Mouse (Mus musculus): ENCODE measurements around the gene Clec14a.
"Not testable (repeated sequence)": the region's sequence is repeated elsewhere in the genome, so short reads cannot be mapped to it uniquely, and the experiment has no call there.

Clec14a gene

DNA sequence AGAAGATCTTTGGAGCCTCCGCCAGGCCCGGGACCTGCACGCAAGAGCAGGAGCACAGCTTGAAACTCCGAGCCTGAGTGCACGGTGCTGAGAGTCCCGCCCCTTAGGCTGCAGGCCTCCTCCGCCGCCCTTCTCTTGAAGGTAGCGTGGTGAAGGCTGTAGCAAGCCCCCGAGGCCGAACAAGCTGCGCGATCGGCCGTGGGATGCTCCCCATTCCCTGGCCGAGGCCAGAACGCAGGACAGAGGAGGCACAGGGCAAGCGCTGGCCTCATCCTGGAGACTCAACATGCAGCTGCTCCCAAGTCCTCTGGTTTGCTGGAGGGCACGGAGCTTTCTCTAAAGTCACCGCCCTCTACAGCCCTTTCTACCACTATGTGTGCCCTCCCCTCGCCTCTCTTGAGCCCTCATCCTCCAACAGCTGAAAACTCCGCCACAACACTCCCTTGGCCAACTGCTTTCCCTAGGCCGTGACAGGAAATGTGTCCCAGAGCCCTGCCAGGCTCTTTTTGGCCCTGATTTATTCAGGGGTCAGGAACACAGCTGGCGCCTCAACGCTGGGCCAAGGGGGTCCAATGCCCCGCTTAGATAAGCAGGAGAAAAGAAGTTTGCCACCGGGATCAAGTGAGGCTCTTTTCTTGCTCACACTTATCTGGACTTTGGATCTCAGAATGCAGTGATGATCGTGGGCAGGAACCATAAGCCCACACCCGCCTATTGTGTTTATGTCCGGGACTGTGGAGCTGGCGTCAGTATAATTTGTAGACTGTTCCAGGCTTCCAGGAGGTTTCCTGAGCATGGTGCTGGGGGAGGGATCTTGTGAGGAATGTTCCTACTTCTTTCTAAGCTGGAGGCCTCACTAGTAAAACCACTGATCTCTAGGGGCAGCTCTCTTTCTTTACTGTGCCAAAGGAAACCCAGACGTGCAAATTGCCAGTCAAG lies at the start of gene Clec14a:
Gene Clec14a, minus strand, starts transcription at position 728 of the 939 bp plus-strand sequence.
- peak; percentile 64 for DNase-seq (ENCODE audit: low read depth, low spot score)

DNA sequence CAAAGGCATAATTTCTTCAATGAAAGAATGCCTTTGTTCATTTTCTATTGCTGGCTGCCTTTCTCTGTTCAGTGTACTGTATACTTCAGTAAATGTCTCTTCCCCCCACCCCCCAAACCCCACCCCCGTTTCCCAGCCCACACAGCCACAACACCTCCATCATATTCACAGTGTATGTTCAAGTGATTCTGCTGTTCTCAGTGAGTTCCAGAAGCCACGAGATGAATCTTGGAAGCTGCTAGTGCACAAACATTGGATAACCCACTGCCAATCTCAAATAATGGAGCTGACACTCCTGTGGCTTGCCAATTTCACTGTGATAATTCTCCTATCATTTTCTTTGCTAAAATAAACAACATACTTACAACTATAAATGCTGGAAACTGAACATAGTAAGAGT lies 38.7 kb upstream of the Clec14a start:
- no peak for DNase-seq (ENCODE audit: low read depth, low spot score)

DNA sequence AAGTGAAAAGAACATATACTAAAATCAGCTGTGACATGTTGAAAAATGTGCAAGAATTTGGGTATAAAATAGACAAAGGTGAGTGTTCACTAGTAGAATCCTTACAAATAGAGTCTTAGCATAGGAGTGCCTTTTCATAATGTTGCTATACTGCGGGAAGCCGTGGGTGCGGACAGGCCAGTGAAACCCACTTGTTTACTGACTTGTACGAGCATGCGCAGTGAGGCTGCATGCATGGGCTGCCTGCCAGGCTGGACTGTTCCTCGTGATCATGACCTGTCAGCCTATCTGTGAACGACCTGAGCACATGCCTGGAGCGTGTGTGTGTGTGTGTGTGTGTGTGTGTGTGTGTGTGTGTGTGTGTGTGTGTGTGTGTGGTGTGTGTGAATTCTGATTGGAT lies 37.3 kb upstream of the Clec14a start:
- not testable (repeated sequence) for DNase-seq (ENCODE audit: low read depth, low spot score)

DNA sequence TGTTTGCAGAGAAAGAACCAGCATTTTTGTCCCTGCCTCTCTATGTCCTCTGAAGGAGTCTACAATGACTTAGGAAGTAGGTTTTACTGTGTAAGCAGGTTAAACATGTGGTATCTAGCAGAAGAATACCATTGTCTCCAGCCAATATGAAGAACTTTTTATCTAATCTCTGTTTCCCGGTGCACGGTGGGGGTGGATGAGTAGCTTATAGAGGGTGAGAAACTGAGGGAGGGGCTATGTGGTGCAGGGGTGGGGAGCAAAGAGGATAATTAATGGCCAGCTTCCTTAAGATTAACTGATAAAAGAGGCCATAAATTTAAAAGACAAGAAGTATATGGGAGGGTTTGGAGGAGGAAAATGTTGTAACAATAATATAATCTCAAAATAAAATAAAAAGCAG lies 36.5 kb upstream of the Clec14a start:
- no peak for DNase-seq (ENCODE audit: low read depth, low spot score)

DNA sequence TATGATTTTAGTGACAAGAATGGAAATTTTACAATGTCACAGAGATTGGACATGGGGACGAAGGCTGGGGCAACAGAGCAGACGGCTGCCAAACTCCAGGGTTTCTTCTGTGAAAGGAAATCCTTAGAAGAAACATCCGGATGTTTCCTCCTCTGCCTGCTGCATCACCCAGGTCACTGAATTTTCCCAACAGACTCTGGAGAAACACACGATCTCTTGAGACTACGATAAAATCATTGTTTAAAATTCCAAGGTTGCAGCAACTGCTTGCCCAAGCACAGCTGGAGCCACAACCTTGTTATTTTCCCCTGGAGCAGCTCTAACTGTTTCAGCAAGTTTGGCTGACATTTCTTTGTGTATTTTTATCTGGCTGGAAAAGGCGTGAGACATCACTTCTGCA lies 27.9 kb upstream of the Clec14a start:
- DNase-seq (ENCODE audit: low read depth, low spot score): no peak

DNA sequence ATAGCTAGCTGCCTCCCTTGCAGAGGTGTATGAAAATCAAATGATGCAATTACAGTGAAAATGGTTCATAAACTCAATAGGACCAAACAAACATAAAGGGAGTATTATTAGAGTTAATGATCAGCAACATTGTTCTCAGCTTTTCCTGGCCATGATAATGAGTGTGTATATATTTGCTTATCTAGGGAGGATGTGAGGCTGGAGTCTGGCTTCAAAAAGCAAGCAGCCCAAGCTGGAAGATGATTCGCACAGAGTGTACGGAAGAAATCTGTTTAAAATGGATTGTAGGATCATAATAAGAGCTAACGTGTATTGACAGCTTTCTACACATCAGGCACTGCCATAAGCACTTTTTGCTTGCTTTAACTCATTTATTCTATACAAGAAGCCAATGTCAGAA lies 16.8 kb upstream of the Clec14a start:
- no peak for DNase-seq (ENCODE audit: low read depth, low spot score)

DNA sequence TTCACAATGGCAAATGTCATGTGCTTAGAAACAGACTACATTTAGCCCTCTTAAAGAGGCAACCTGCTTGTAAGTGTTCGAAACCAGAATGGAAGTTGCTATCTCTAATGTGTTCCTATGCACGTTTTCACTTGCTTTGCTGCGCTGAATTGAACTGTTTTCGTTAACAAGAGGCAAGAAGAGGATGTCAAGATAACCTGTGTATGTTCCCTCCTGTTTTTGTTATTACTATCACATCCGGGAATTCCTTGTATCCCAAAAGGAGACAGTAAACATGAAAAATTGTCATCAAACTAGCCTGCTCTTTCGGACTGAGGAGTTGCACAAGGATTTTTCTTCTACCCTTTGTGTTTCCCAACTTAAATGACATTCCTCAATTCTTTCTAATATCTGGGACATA lies 1.4 kb upstream of the Clec14a start:
- DNase-seq (ENCODE audit: low read depth, low spot score): no peak

DNA sequence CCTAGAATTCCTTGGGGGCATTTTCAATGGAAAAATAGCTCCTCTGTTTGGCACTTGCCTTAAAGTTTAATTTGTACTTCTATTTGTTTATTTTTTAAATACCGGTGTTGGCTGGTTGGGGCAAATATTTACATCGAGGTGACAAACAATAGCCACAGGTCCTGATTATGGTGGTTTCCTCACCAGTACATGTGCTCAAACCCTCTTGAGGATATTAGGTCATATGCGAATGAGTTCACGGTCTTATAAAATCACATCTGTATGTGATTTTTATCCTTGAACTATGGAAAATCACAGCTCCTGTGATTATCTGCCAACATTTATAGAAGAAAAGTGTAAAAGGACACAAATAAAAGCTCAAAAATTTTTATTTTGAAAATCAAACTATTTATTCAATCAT lies 415 bp upstream of the Clec14a start:
- no peak for DNase-seq (ENCODE audit: low read depth, low spot score)

DNA sequence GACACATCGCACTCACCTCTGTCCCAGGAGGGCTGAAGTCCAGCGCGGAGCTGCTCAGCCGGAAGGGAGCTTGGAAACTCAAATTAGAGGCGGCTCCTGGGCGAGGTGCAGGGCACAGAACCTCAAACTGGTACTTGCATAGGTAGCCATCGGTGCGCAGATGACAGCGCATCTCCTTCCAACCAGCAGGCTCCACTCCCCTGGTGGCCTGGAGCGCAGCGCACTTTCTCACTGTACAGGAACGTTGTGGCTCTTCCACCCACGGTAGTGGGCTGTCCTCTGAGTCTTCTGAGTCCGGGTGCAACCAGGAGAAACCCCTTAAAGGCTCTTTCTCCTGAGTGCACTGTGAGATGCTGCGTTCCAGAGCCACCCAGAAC lies 916 bp downstream of the Clec14a start:
- DNase-seq (ENCODE audit: low read depth, low spot score): no peak

DNA sequence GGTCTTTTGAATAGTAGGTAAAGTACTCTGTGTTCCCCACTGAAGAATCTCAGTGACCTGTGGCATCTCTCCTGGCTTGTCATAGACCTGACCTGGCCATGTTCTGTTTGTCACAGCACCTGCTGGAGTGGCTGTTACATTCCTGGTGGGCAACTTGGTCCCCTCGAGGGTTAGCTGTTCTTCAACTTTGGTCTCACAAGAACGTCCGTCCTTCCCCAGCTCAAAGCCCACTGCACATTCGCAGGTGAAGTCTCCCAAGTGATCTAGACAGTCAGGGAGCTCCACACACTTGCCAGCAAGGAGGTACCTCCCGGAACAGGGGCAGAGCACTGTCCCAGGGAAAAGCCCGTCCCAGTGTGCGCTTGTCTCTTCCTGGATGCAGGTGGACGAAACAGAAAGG lies 1.3 kb downstream of the Clec14a start:
- no peak for DNase-seq (ENCODE audit: low read depth, low spot score)

DNA sequence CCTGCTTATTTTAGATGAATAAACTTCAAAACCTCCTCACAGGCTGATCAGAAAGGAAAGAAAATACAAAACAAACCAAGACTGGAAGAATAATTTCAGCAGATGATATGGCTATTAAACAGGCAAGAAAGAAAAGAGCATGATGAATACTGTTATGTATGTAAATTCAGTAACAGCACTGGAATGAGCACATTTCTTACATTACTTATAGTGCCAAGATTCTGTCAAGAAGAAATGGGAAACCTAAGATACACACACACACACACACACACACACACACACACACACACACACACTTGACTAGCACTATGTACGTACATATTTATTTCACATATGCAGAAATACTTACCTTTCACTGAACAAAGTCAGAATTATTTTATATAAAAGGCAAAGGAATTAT lies 17.2 kb downstream of the Clec14a start:
- DNase-seq (ENCODE audit: low read depth, low spot score): no peak

DNA sequence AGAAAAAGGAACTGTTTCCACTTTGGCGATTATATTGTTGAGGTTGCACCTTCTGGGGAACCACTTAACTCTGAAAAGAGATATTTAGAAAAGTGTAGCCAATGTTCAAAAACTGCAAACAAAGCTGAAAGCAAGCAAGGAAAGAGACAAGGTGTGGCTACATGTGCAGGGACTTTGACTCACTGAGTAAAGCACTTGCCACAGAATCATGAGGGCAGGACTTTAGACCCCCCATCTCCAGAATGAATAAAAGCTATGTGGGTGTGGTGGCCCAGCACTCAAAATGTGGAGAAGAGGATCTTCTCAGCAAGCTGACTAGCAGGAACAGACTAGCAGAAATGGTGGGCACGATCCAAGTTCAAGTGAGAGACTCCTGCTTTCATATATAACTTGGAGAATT lies 36.6 kb downstream of the Clec14a start:
- DNase-seq (ENCODE audit: low read depth, low spot score): no peak

DNA sequence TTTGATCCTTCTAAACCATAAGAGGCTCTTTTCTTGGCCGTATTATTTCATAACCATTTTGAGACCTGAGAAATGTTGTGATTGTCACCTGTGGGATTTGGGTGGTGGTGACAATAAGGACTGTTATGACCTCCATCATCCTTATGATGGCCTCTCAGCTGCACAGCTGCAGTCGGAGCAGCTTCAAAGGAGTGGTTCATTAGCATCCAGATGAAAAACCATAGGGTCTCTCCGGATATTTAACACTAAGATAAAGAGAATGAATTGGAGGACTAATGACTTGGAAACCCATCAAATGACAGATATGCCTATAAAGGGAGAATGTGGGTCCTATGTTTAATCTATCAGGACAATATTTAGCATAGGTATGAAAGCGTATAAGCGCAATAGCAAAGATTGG lies 43.4 kb downstream of the Clec14a start:
- DNase-seq (ENCODE audit: low read depth, low spot score): no peak

DNA sequence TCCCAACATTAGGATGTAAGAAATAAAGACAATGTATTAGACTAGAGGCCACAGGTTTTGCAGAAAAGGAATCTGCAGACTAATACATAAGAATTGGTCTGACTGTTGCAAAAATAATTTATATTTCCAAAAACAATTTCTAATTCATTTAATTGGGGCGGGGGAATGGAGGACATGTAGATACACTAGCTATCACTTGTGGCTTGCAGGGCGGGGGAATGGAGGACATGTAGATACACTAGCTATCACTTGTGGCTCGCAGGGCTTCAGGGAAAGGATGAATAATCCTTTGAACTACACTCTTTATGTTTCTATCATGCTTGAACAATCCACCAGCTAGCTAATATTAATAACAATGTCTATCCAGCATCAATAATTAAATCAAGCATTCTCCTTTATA lies 50.0 kb downstream of the Clec14a start:
- no peak for DNase-seq (ENCODE audit: low read depth, low spot score)

DNA sequence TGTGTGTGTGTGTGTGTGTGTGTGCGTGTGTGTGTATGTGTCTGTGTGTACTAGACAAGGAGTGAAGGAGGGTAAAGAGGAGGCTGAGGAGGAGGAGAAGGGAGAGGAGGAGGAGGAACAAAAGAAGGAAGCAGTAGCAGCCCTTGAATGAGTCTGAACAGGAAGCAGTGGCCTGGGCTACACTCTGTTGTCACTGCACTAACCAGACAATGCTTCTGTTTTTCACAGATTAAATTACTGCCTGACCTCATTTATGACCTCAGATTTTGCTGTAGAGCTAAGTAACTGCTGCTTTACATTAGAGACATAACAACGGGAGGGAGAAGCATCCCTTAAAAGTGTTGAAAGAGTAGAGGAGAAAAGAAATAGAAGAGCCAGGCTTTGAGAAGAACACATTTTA lies 52.9 kb downstream of the Clec14a start:
- DNase-seq (ENCODE audit: low read depth, low spot score): no peak

All from forelimb bud, embryonic 11.5 days (tissue).